Mouse (Mus musculus) urinary bladder, postnatal 14 days (tissue): Measurements from ENCODE around the gene 1810024B03Rik.
"Not testable (repeated sequence)": the region's sequence is repeated elsewhere in the genome, so short reads cannot be mapped to it uniquely, and the experiment has no call there.

ENCODE experiments used
- DNase-seq: peaks from one replicate; pipeline ENCODE4 v3.0.0; 2021; ENCODE audit warnings: low spot score

Gene 1810024B03Rik

DNA sequence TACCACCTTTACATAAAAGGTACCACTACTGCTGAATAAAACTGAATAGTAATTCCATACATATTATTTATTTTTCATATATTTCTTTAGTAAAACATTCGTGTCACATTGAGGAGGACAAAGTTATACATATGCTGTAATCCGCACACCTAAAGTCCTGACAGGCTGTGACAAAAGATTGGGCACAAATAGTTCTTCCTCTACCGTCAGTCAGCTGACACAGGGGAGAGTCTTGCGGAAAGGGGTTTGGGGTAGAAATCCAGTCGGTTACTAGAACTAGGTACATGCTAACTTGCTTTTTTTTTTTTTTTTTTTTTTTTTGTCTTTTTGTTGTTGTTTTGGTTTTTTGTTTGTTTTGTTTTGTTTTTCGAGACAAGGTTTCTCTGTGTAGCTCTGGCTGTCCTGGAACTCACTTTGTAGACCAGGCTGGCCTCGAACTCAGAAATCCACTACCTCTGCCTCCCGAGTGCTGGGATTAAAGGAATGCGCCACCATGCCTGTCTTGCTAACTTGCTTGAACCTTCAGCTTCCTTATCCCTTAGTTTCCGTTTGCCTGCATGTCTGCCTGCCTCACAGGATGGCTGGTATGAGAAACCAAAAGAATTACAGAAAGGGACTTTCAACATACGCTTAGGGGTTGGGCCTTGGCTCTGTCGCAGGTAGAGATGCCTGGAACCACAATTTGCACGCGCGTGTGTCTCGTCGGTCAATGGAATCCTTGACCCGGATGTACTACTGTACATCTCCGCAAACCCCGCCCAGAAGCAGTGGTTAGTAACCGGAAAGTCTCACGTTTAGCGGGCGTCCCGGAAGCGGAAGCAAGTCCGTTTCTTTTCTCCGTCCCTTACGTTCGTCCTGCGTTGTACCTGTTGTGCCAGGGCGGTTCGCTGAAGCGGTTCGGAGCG, at the start of gene 1810024B03Rik, which contains the start of gene Snrnp200:
TSS of gene 1810024B03Rik (minus strand) at position 734 of the 905 bp plus-strand sequence.
TSS of gene Snrnp200 (plus strand) at position 840 of the 905 bp plus-strand sequence.
- peak; percentile 94 for DNase-seq

GRCm38 (mm10) chr2:127255294-127255693, 47.2 kb upstream of the 1810024B03Rik start:
- DNase-seq: no peak

- no peak for DNase-seq
These were observed 46.6 kb upstream of the 1810024B03Rik start for GRCm38 (mm10) chr2:127254604-127255134.

- DNase-seq: no peak
These were observed 44.7 kb upstream of the 1810024B03Rik start for GRCm38 (mm10) chr2:127252787-127253186.

DNA sequence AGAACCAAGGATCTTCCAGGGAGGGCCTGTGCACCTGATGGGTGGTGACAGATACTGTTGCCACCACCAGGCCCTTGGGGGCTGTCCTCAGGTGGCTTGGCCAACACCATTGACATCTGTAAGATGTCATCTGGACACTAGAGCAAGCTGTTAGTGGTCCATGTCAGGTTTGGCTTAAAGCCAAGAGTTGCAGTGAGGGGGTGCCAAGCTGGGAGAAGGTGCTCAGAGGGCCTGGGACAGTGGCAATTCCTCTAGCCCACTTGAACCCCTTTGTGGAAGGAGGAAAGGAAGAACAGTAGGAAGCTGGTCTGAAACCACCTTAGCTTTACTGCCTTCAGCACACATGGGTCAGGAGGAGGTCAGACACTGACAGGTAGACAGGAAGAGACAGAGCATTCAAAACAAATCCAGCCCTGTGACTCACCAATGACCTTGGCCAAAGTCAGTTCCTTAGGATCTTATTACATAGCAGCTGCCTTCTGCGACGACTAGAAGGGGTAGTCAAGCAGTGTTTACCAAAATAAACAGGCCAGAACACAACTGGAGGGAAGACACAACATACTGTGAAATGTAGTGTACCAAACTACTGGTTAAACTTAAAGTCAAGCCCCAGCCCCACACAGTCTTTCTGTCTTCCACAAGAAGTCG, 43.9 kb upstream of the 1810024B03Rik start:
- DNase-seq: peak; percentile 8

GRCm38 (mm10) chr2:127251457-127251856, 43.4 kb upstream of the 1810024B03Rik start:
- DNase-seq: no peak

DNA sequence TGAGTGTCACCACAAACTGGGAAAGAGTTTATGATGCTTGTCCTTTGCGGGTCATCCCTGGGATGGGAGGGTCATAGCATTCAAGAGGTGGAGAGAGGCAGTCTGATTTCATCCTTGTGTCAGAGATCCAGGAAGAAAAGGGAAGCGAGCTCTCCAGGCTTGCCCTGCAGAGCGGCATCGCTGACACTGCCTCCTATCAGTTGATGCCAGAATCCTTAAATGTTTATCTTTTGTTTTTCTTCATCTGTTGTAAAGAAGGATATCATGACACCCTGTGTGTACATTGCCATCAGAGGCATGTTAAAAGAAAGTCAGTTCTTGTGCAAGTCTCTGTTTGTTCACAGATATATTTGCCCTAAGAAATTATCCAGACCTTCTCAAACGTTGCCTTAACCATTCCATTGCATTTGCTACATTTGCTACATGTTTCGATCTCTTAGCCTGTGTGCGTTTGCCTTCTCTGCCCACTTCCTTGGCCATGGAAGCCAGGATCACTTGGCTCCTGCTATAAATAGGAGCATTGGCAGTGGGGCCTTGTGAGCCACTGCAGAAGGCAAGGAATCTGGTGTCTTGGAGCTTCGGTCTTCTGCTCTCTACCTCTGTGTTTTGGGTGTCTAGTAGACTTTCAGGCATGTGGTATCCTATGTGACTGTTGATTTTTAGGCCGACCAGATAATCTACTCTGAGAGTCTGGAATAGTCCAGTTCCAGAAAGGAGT, 42.4 kb upstream of the 1810024B03Rik start:
- DNase-seq: no peak

- DNase-seq: peak; percentile 38
These were observed 40.4 kb upstream of the 1810024B03Rik start for GRCm38 (mm10) chr2:127248334-127249004.

GRCm38 (mm10) chr2:127247592-127248333, 39.7 kb upstream of the 1810024B03Rik start, which contains the start of the genes Ciao1 and Tmem127:
TSS of gene Ciao1 (minus strand) at chr2:127247816.
TSS of gene Tmem127 (plus strand) at chr2:127247908.
- DNase-seq: peak; percentile 98

DNA sequence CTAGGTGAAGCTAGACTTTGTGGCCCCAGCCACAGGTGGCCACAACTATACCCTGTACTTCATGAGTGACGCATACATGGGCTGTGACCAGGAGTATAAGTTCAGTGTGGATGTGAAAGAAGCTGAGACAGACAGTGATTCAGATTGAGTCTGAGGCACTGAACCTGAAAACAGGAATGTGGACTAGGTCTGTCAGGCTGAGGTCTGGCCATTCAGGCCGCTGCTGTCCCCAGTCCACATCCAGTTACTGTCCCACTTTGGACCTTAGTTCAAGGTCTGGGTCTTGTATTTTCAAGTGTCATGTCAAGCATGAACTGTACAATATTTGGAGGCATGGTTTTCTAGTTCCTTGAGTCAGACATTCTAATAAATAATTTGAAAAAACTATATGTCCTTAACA, 32.0 kb upstream of the 1810024B03Rik start:
- DNase-seq: no peak

- DNase-seq: no peak
These were observed 30.0 kb upstream of the 1810024B03Rik start for GRCm38 (mm10) chr2:127237897-127238610.

DNA sequence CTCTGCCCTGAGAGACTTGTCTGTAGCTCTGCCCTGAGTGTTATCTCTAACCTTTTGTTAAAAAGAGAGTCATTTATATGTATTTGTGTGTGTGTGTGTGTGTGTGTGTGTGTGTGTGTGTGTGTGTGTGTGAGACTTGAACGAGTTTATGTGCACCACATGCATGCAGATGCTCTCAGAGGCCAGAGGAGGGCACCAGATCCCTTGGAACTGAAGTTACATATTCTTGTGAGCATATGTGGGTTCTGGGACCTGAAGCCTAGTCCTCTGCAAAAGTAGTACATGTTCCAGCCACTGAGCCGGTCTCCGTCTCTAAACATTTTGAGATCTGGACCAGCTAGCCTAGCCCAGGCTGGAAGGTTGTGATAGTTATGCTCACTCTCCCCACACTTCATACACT, 17.2 kb upstream of the 1810024B03Rik start:
- no peak for DNase-seq

DNA sequence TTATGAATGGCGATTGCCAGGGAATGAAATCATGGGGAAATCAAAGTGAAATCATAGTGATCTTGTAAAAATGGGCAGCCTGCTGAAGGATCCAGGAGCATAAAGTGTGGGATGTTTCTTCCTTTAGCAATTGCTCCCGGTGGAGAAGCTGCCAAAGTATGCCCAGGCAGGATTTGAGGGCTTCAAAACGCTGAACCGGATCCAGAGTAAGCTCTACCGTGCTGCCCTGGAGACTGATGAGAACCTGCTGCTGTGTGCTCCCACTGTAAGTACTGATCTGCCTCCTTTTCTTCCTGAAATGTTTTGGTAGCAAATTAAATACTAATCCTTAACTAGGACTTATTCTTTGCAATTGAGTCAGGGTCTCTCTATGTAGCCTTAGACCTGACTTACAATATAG, 9.7 kb upstream of the 1810024B03Rik start:
- DNase-seq: no peak

- DNase-seq: no peak
These were observed 2.6 kb upstream of the 1810024B03Rik start for GRCm38 (mm10) chr2:127210701-127211100.

DNA sequence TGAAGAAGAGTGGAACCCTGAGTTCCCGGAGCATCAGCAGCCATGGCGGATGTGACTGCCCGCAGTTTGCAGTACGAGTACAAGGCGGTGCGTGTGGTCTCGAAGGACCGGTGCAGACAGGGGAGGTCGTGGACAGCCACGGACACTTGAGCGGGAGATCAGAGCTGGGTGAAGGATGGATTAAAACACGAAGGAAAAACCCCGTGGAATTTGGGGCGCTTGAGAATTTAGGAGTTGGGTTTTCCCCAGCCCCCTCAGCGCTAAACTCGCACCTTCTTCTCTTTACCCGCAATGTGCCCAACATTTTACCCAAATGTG, 331 bp upstream of the 1810024B03Rik start:
- no peak for DNase-seq

GRCm38 (mm10) chr2:127206916-127207315, 1.2 kb downstream of the 1810024B03Rik start:
- DNase-seq: no peak

GRCm38 (mm10) chr2:127205936-127206335, 2.1 kb downstream of the 1810024B03Rik start:
- not testable (repeated sequence) for DNase-seq

GRCm38 (mm10) chr2:127204932-127205331, 3.1 kb downstream of the 1810024B03Rik start:
- DNase-seq: peak; percentile 49

- DNase-seq: no peak
These were observed 18.5 kb downstream of the 1810024B03Rik start for GRCm38 (mm10) chr2:127189574-127189973.
